Mouse (Mus musculus): Measurements from ENCODE around the gene Nusap1. TPM values are rescaled to one million over a fixed set of nuclear protein-coding genes. Genes with fewer than 3 reads are reported as not detected.

Gene Nusap1
- total RNA-seq, 2 experiments from 2014 or later, result 0.46 to 0.98 TPM

Other genes with a start within 250 kb of the Nusap1 start
- 10 to 100 TPM; 19.5 to 20.7 TPM for gene Ino80, start 140.6 kb upstream of the Nusap1 start, total RNA-seq (2021)
- under 1 TPM; 0.57 to 0.98 TPM for gene Exd1, start 70.7 kb upstream of the Nusap1 start, total RNA-seq (2021)
- gene Chp1, start 70.6 kb upstream of the Nusap1 start, total RNA-seq (2021), result 100 to 1,000 TPM; 157 to 170 TPM
- gene Oip5, start 171 bp downstream of the Nusap1 start, total RNA-seq (2021), result under 1 TPM; 0.50 TPM
- 10 to 100 TPM; 31.8 to 33.2 TPM for gene Ndufaf1, start 44.5 kb downstream of the Nusap1 start, total RNA-seq (2021)
- gene Rtf1, start 56.8 kb downstream of the Nusap1 start, total RNA-seq (2021), result 10 to 100 TPM; 60.4 to 64.8 TPM
- 100 to 1,000 TPM; 188 to 208 TPM for gene Itpka, start 124.0 kb downstream of the Nusap1 start, total RNA-seq (2021)
- gene Ltk, start 142.1 kb downstream of the Nusap1 start, total RNA-seq (2021), result 10 to 100 TPM; 18.9 to 20.6 TPM
- 10 to 100 TPM; 17.7 to 20.2 TPM for gene Rpap1, start 169.2 kb downstream of the Nusap1 start, total RNA-seq (2021)
- 100 to 1,000 TPM; 177 to 182 TPM for gene Tyro3, start 179.4 kb downstream of the Nusap1 start, total RNA-seq (2021)